Mouse (Mus musculus) urinary bladder, postnatal 25 days (tissue): ENCODE data around the gene Mycbp2.
A peak's percentile ranks its signal among the peaks of the same experiment; 100 is the strongest.

Experiments used
- DNase-seq: peaks from one replicate; pipeline ENCODE4 v3.0.0; 2022; ENCODE audit warnings: low spot score

The Mycbp2 gene

DNA sequence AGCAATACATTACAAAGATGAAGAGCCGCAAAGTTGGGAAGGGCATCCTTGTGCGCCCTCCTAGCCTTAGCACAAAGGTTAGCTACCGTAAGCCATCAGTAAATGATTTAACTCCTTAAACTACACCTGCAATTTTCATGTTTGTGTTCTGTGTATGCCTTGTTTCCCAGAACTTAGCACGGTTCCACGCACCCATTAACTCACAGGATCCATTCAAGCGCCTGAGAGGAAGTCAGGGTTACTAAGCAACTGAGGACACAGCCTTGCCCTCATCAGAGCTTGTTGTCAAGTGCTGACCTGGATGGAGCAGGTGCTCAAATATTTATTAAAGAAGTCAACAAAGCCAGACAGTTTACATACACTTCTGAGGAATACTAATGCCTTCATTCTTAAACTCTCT, 244.4 kb downstream of the Mycbp2 start:
- no peak for DNase-seq

DNA sequence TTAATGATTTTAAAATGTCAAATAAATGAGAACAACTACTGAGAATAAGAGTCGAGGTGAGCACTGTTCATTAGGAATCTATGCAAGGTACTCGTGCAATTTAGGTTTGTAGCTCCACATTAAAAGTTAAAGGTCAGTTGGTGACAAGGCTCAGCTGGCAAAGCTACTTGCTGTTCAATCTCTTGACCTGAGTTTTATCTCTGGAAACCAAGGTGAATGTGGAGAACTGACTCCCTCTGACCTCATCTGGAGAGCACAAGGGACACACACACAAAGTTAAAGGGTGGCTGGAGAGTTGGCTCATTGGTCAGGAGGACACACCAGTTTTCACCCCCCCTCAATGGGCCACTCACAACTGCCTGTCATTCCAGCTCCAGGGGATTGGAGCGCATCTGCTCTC, 245.4 kb downstream of the Mycbp2 start:
- no peak for DNase-seq

DNA sequence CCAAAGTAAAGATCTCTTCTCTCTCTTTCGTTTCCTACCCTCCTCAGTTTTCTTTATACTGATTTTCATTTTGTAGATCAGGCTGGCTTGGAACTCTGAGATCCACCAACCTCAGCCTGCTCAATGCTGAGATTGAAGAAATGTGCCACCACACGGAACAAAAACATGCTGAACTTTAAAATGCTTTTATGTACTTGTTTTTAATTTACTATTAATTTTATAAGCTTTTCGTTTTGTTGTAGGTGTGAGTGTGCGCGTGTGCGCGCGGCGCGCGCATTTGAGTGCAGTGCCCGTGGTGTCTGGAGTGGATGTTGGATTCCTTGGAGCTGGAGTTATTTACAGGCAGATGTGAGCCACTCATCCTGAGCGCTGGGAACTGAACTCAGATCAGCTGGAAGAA, 246.3 kb downstream of the Mycbp2 start:
- DNase-seq: no peak

DNA sequence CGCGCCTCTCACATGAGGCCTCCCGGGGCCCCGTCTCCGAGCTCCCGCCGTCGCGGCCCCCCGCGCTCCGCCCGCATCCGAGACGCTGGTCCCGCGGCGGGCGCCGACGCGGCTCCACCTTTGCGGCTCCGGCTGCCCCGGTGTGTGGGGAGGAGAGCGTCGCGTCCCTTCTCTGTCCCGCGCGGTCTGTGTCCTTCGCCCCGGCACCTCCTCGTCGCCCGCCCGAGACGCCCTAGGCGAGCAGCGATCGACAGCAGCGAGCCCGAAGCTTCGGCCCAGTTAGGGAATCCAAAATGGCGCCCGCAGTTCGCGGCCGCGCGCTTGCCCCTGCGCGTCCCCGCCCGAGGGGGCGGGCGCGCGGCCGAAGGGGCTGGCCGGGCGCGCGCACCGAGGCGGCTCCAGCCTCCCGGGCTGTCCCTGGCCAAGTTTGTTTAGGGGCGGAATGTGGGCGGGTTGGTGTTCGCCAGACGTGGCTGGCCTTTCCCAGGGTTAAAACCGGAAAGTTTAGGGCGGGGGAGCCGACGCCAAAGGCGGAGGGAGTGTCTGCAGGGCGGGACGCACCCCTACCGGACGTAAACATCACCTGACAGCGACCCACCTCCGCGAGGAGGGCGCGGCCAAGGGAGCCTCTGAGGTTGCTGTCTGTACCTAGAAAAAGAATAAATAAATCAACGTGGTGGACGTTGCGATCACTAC, 247.2 kb downstream of the Mycbp2 start, which contains the start of gene Fbxl3:
Gene Fbxl3, minus strand, starts transcription at position 329 of the 696 bp plus-strand sequence.
- peak; percentile 79 for DNase-seq

DNA sequence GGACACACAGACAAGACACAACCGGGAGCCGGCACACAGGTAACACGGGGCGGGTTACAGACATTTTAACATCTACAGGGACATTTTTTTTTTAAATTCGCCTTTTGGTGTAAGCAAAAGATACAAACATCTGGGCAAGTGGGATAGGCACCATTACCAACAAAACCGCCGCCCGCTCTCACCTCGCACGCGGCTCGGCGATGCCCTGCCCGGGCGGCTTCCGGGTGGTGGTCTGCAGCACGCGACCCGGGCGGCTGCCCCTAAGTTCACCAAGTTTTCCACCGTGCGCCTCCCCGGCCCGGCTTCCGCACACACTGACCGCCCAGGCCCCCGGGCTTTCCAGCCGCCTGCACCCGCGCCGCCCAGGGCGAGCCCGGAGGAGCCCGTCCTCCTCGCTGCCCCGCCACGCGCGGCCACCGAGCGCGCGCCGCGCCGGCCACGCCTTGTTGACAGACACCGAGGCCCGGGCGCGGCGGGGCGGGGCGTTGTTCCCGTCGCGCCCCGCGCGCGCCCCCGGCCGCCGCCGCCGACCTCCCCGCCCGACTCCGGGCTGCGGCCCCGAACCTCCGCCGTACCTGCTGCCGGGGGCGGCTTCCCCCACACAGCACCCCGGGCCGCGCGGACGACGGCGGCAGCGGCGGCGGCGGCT, 247.9 kb downstream of the Mycbp2 start:
- peak; percentile 87 for DNase-seq

DNA sequence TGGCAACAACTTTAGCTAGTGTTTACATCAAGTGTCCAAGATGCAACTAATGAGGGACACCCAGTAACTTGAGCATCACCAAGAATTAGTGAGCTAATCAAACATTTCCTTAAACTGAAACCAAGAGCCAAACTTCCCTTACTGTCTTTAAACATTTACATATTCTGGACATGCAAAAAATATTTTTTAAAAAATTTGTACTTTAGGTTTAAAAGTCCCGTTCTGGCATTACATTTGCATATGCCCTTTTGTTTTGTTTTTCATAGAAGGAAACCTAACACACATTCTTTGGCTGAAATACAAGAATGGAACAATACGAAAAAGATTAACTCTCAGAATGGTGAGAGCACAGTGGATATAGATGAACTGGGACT, 248.4 kb downstream of the Mycbp2 start:
- no peak for DNase-seq

DNA sequence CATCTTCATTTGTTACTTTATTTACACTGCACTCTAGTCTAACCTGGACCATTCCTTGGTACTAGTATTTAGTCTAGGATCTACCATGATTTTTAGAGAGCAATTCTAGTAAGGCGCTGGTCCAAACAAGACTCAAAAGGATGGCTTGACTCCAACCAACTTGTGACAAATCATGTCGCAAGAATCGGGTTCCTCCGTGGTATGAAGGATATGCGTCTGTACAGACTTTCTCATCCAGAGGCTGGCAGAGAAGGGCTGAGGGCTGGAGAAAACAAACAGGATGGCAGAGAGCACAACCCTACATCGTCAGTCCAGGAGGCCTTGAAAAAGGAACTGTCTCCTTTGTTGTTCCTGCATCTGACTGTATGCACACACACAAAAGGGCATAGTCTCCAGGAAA, 250.0 kb downstream of the Mycbp2 start:
- no peak for DNase-seq

DNA sequence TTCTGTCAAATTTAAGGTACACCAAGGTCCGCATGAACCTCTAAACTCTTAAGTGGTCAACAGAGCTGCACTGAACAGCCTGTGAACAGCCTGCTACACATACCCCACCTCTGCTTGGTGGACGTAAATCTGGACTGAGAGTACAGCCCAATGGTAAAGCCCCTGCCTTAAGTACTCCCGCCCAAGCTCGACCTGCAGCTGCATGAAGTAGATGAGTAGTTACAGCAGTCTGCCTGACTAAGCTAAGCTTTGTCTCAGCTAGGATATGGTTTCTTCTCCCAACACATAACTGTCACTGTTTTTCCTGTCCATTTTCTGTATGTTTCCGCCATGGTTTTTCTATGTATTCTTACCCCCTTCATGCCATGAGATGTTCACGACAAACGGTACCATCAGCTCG, 250.8 kb downstream of the Mycbp2 start:
- no peak for DNase-seq

DNA sequence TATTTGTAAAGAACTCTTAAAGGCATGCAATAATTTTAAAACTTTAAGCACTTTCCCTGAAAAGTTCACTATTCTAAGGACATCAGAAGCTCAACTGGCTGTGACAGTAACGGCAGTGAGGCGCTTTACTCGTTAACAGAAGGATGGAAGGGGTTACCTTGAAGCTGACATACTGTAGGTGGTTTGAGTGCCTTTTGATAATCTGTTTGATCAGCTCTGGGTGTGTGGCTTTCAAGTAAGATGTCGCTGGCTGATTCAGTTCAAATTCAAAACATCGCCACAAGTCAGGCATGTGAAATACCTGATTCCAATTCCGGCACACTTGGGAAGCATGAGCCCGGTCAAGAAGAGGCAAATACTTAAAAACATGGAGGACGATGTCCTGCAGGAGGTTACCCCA, 251.6 kb downstream of the Mycbp2 start:
- DNase-seq: no peak

DNA sequence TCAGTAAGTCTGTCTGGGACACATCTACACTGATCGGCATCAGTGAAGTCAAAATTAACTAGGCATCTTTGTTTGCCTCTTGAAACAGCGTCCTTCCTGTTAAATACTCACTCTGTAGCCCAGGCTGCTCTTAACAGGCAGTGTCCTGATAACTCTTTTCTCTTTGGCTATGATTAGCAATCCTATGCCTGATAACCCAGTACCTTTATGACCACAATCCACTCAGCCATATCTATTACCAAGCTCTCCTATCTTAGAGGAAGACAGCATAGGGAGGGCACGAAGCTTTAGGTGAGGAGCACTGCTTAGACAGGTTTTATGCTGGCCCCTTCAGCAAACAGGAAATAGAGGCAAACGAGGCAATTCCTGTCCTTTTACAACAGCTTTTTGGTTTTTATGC, 252.9 kb downstream of the Mycbp2 start:
- DNase-seq: no peak

DNA sequence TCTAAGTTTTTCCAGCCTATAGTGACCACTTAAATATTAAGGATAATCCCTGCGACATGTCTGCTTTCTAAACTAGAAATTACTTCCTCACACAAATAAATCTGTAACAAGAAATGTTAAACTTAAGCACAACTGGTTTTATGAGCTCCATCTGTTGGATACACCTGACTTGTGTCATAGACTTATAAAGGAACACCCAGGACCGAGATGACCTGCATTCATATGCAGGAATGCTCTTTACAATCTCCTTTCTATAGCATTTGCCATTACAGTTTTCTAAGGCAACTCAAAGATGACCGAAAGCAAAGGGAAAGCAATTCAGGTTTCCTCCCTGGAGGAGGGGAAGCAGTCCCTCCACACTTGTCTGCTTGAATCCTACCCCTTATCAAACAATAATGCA, 253.4 kb downstream of the Mycbp2 start:
- DNase-seq: no peak

DNA sequence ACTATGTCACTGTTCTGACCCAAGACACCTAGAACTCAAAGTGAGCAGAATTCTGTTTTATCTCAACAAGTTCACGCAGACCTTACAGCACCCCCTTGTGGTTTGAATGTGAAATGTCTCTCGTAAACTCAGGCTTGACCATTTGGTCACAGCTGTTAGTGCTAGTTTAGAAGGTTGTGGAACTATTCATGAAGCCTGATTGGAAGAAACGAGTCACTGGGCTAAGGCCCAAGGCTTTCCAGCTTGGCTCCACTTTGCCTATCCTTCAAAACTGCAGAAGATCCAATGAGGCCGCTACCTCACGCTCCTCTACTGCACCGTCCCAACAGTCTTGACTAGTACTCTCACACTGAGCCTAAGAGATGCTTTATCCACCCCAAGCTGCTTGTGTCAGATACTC, 258.0 kb downstream of the Mycbp2 start:
- DNase-seq: peak; percentile 39

DNA sequence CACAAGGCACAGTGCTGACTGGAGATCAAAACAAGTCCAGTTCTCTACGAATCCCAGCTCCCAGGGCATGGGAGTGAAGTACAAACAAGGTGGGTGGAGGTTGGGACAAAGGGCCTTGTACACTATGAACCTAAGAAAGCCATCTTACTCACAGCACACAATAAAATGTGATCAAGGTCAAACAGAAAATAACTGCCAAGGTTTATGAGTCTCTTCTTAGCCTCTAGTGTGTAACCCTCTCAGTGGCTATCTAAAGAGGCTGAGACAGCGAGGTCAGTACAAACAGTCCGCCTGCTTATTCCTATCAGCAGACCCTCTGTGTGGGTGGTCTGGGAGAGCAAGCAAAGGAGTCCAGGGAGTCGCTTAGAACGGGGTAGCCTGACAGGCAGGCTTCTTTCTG, 258.8 kb downstream of the Mycbp2 start:
- DNase-seq: no peak

DNA sequence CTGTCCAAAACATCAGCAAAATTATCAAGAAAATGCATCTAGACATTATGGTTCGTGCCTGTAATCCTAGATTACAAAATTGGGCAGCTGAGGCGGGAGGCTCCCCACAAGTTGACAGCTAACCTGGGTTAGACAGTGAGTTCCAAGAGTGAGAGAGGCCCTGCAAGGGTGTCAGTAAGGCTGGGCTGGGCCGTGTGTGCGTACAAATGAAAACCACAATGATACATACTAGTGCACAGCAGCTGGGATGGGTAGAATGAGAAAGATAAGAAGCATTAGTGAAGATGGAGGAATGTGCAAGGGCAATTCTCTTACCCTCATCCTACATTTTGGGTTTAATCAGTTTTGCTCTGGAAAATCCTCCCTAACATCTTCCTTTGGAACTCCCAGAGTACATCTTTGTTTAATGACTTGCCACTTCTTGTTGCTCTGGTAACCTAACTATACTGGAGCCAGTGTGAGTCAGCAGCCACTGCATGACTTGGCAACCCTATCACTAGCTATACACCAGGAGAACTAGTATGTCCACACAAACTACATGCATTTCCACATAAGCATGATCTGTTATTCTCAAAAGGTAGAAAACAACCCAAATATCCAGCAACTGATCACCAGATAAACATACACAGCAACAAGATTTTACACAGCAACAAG, 259.8 kb downstream of the Mycbp2 start:
- DNase-seq: no peak

DNA sequence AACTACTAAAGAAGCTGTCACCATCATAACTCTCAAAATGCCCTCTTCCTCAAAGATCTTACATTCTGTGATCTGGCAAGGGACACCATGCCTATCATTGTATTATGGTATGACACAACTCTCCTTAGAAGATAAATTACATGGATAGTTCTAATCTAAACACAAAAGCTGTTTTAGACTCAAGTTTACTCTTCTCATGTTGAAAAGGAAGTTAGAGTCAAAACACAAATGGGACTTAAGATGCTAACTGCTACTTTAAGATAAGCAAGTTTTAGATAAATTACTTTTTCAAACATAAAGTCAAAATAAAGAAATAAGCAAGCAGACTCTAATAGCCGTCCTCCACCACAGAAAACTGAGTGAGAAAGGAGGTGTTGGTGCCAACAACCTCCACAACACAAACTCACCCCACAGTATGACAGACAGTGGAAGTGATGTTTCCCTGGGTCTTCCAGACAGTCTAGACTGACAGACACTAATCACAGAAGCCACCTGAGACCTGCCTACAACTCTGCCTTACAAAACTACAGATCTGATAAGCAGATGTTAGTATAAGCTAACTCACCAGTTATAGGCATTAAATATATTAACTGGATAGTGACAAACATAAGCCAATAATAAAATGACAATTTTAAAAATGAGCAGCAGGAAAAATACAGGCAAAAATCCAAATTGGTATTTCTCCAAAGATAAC, 260.6 kb downstream of the Mycbp2 start:
- no peak for DNase-seq

DNA sequence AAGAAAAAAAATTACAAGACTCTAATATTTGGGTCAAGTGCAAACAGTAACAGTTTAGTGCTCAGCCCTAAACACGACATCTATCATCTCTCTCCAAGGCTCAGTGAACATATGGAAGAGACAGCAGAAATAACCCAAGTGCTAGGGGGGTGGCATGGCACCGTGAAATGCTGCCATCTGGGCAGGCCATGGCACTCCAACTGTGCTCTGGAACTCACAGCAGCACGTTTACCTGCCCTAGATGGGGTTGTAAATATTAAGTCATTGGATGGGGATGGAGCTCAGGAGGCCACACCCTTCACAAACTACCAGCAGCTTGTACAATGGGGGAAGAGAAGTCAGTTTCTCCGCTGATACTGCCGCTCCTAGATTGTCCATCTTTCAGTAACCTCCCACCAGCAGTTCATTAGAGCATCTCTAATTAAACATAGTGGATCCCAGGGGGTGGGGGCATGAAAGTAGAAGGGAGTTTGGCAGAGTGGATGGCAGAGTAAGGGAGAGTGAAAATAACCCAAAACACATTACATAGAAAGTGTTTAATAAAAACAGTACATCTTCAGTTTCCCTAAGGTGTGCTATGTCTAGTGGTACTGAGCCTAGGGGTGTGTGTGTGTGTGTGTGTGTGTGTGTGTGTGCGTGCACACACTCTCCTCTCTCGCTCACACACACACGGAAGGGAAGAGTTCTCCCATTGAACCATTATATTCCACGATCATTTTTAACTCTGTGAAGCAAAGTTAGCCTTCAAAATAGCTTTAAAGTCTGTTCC, 267.2 kb downstream of the Mycbp2 start:
- no peak for DNase-seq

DNA sequence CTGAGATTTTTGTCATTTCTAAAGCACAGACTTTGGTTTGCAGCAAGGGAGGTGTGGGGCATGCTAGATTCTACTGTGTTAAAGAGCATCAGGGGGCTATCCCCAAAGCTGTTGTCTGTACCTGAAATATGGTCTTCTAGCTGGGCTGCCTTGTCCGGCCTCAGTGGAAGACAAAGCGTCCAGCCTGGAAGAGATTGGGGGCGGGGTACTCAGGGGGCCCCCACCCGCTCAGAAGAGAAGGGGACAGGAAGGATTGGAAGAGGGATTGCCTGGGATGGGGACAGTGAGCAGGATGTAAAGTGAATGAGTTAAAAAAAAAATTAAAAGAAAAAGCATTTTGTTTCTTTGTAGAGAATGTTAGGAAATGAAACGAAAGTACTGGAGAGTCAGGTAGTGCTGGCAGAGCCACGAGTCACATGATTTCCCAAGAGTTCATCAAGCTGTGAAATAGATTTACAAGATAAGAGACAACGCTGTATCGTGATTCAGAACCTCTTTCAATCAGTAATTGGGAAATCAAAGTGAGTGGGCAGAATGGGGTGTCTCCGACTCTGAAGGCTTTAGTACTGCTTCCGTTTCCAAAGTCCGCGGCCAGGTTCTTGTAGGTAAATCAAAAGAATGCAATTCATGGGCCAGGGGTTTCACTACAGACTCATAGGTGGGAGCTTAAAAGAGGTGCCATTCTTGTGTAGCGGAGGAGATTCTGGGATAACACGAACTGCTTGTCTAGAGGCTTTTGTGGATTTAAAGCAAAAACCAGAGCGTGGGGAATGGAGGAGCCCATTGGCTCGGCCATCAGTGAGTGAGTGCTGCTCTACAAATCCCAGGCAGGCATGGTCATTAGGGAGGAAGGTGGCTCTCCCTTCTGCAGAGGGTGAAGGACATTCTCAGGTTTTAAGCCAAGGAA, 268.4 kb downstream of the Mycbp2 start:
- no peak for DNase-seq

DNA sequence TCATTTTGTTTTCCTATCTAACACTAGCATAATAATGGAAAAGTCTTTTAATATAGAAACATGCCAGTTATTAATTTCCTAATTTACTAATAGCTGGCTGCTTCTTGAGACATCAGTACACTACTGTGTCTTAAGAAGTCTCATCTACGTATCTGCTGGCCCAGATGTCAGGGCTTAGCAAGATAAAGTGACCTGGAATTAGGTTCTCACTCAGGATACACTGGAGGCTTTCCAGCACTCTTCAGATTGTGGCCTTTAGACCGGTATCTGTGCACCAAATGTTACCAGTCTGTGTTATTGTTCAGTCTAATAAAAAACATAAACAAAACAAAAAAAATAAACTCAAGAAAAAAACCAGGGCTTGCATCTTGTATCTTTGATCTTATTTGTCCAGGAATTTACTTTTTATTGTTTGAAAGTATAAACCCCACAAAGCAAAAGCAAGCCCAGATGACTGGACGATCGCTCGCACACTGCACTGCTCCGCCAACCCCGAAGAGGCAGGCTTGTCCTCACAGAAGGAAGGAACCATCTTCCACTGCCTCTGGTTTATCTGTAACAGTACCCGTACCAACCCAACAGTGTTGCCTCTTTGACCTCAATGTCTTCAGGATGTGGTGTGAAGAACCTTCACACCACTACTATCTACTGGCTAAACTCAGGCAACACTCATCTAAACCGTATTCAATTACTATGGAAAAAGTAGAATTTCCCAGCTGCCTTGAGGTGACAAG, 269.2 kb downstream of the Mycbp2 start:
- no peak for DNase-seq

DNA sequence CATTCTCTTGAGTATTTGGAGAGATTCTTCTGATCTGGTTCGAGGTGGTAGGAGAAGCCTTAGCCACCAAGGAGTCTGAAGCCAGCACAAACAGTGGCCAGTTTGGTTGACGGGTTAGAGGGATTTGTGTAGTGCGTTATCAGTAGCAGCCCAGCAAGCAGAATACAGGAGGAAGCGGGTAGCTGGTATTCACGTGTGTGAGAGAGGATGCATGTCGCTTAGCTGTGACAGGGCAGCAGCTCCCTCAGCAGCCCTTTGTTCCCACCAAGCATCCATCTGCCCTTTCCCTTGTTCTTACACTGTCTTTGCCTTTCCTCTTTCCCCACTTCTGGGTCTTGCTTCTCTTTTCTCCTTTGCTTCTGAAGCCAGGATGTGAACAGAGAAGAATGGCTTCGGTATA, 271.4 kb downstream of the Mycbp2 start:
- no peak for DNase-seq

DNA sequence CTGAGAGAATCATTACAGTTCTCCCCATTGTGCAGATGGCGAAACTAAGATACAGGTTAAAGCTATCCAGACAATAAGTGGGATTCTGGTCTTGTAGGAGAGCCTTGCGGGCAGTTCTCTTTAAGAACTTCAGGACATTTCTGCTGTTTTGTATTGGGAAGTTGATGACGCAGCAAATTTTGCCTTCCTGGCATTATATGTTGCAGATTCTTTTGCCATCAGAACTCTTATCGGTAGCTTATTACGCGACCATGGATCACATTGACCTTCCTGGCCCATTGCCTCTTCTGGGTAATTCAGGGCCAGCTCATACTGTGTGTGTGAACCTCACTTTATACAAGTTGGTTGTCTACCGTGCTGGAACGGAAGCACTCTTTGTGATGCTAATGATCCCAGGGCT, 272.8 kb downstream of the Mycbp2 start:
- no peak for DNase-seq
